Mouse (Mus musculus) spleen, postnatal 0 days (tissue): ENCODE results near the gene L2hgdh. TPM values are rescaled to one million over a fixed set of nuclear protein-coding genes. Genes with fewer than 3 reads are reported as not detected.

ENCODE experiments used
- microRNA counts: library from miRNA; unstranded; fragments of <30 nt; microRNA quantifications from one replicate; lab custom pipeline; 2015
- polyA plus RNA-seq: library from polyadenylated mRNA; unstranded; fragments of >200 nt; fragmentation: Nextera tagmentation; extraction: Ambion mirVana; gene quantifications from 2 replicates; pipeline ENCODE4 v1.2.1, GENCODE M21; 2015

The L2hgdh gene
- 9.8 and 10.0 TPM in 2 replicates for polyA plus RNA-seq

DNA sequence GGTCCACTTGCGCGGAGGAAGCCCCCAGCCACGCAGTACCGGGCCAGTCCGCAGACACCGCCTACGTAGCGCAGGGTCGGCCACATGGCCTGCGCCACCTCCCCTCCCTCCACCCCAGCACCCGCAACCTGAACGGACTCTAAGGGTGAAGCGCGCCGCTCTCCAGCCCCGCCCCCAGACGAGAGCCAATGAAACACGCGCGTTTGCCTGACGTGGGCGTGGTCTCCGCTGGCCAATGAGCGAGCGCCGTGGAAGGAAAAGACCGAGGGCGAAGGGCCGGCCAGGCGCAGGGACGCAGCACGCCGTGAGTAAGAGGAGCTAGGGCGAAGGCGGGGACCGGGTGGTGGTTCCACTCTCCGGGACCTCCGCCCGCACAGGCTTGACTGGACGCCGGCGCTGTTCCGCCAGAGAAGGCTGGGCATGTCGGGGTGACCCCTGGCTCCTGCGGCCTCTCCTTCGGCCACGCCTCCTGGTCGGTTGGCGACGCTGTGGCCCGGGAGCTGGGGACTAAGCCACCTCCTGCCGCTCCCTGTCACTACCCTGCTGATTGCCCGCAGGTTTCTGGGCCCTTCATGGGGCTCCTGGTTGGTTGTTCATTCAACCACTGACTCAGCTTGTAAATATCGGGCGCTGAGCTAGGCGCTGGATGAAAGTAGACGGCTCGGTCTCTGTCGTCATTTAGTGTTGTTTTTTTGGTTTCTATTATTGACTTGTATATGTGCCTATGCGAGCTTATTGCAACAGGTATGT is at the start of gene L2hgdh, which contains the start of gene Atp5s:
L2hgdh (minus strand) TSS at position 163 of the 750 bp plus-strand sequence.
Atp5s (plus strand) TSS at position 240 of the 750 bp plus-strand sequence.

GRCm38 (mm10) chr12:69681566-69682061 is 43.1 kb downstream of the L2hgdh start, which contains the start of gene Sos2:
Gene Sos2 (minus strand): TSS chr12:69681852.

MicroRNA genes within 50 kb of the gene (microRNA counts, 519-probe panel; counts per million panel counts)
- 88.3 counts per million for microRNA mmu-miR-681 (lab: Ali Mortazavi, UCI)

Other genes starting within 250 kb of the L2hgdh start
- 13.6 and 16.2 TPM in 2 replicates for gene Vcpkmt, start 141.8 kb downstream of the L2hgdh start, polyA plus RNA-seq
- gene Sos2, start 43.0 kb downstream of the L2hgdh start, polyA plus RNA-seq: 8.0 and 9.8 TPM in 2 replicates
- 27.1 and 29.2 TPM in 2 replicates for gene Atp5s, start 77 bp upstream of the L2hgdh start, polyA plus RNA-seq
- gene Cdkl1, start 66.4 kb upstream of the L2hgdh start, polyA plus RNA-seq: 2.8 and 3.5 TPM in 2 replicates
- gene Atl1, start 167.7 kb upstream of the L2hgdh start, polyA plus RNA-seq: 1.9 and 2.1 TPM in 2 replicates
- gene Map4k5, start 168.3 kb upstream of the L2hgdh start, polyA plus RNA-seq: 24.1 and 25.8 TPM in 2 replicates